Mouse (Mus musculus) gastrocnemius, adult 2 months (tissue): ENCODE data around the gene Olfr622. TPM values are rescaled to one million over a fixed set of nuclear protein-coding genes. Genes with fewer than 3 reads are reported as not detected.

Source experiments
- DNase-seq: peaks from one replicate; pipeline ENCODE4 v3.0.0; 2022
- H3K27ac ChIP-seq: fragments of 200-600 bp; 2 replicates; pipeline ENCODE4 v1.8.1; 2022; ENCODE audit warnings: mild to moderate bottlenecking
- H3K4me3 ChIP-seq: fragments of 200-600 bp; 2 replicates; pipeline ENCODE4 v1.8.1; 2022; ENCODE audit warnings: mild to moderate bottlenecking, moderate library complexity
- CTCF ChIP-seq: fragments of 200-600 bp; IDR thresholded peaks from 2 replicates; pipeline ENCODE4 v1.8.1; 2022; ENCODE audit warnings: antibody characterized with exemption, mild to moderate bottlenecking, moderate library complexity
- intact Hi-C: fragments of 180-260 bp; cut with DNase I; formaldehyde crosslinking; loops from one replicate; pipeline ENCODE4 v1.15.1; 2025
- long read RNA-seq, 2 experiments: library from polyadenylated mRNA; stranded (forward); transcript quantifications; one replicate each; pipeline ENCODE4 v2.0.0; 2021
- total RNA-seq, 2 experiments: library from RNA; stranded (reverse); gene quantifications; 2 replicates each; pipeline ENCODE4 v1.2.3; 2021

Olfr622 gene
- not detected for total RNA-seq
- long read RNA-seq, experiment 1: 0 reads
- long read RNA-seq, experiment 2: 0 reads

GRCm38 (mm10) chr7:103642602-103643001 lies at the start of gene Olfr622:
TSS of gene Olfr622 (minus strand) at chr7:103642702.
- intact Hi-C loops: no loop called here
- no peak for TF ChIP-seq CTCF
- Histone ChIP-seq H3K4me3 (no peak within 1 kb of the TSS), H3K27ac (no peak within 1 kb of the TSS)
- DNase-seq: no peak

GRCm38 (mm10) chr7:103682420-103682819 lies 39.9 kb upstream of the Olfr622 start, which contains the start of gene Olfr625-ps1:
TSS of gene Olfr625-ps1 (plus strand) at chr7:103682720.
- intact Hi-C loops: no loop called here
- no peak within 1 kb of the TSS for H3K27ac ChIP-seq
- H3K4me3 ChIP-seq: no peak within 1 kb of the TSS
- DNase-seq: no peak
- no peak for TF ChIP-seq CTCF

GRCm38 (mm10) chr7:103671091-103671490 lies 28.6 kb upstream of the Olfr622 start, which contains the start of gene Olfr624:
TSS of gene Olfr624 (minus strand) at chr7:103671191.
- no peak within 1 kb of the TSS for H3K27ac ChIP-seq
- TF ChIP-seq CTCF: no peak
- intact Hi-C loops: no loop called here
- no peak for DNase-seq
- no peak within 1 kb of the TSS for H3K4me3 ChIP-seq

GRCm38 (mm10) chr7:103663598-103663997 lies 21.1 kb upstream of the Olfr622 start, which contains the start of gene Olfr623:
TSS of gene Olfr623 (minus strand) at chr7:103663698.
- intact Hi-C loops: no loop called here
- TF ChIP-seq CTCF: no peak
- Histone ChIP-seq H3K27ac (no peak within 1 kb of the TSS), H3K4me3 (no peak within 1 kb of the TSS)
- DNase-seq: no peak

GRCm38 (mm10) chr7:103644070-103644469 lies 1.6 kb upstream of the Olfr622 start:
- Histone ChIP-seq H3K4me3 (no peak overlapping the region), H3K27ac (no peak overlapping the region)
- DNase-seq: no peak
- intact Hi-C loops: no loop called here
- TF ChIP-seq CTCF: no peak

GRCm38 (mm10) chr7:103636795-103637194 lies 5.7 kb downstream of the Olfr622 start:
- no peak overlapping the region for H3K4me3 ChIP-seq
- TF ChIP-seq CTCF: no peak
- no peak overlapping the region for H3K27ac ChIP-seq
- intact Hi-C loops: no loop called here
- DNase-seq: no peak

GRCm38 (mm10) chr7:103612434-103612833 lies 30.1 kb downstream of the Olfr622 start, which contains the start of gene Olfr620:
TSS of gene Olfr620 (minus strand) at chr7:103612534.
- no peak for DNase-seq
- intact Hi-C loops: no loop called here
- Histone ChIP-seq H3K4me3 (no peak within 1 kb of the TSS), H3K27ac (no peak within 1 kb of the TSS)
- no peak for TF ChIP-seq CTCF

GRCm38 (mm10) chr7:103607425-103607824 lies 35.1 kb downstream of the Olfr622 start:
- intact Hi-C loops: no loop called here
- no peak for TF ChIP-seq CTCF
- Histone ChIP-seq H3K4me3 (no peak overlapping the region), H3K27ac (no peak overlapping the region)
- no peak for DNase-seq

- no peak within 1 kb of the TSS for H3K4me3 ChIP-seq
- no peak for TF ChIP-seq CTCF
- intact Hi-C loops: no loop called here
These were observed 42.2 kb downstream of the Olfr622 start, which contains the start of gene Olfr619 for GRCm38 (mm10) chr7:103600275-103600674. TSS of gene Olfr619 (plus strand) at chr7:103600575.

GRCm38 (mm10) chr7:103589803-103590202 lies 52.7 kb downstream of the Olfr622 start, which contains the start of gene Olfr618:
TSS of gene Olfr618 (plus strand) at chr7:103590103.
- no peak within 1 kb of the TSS for H3K27ac ChIP-seq
- intact Hi-C loops: no loop called here
- no peak within 1 kb of the TSS for H3K4me3 ChIP-seq
- no peak for TF ChIP-seq CTCF
- DNase-seq: no peak

More at GRCm38 (mm10) chr7:103600275-103600674, 42.2 kb downstream of the Olfr622 start, which contains the start of gene Olfr619:
- H3K27ac ChIP-seq: no peak within 1 kb of the TSS
- no peak for DNase-seq

Other genes starting within 250 kb of the Olfr622 start
- not detected for gene Usp17lc, start 227.6 kb downstream of the Olfr622 start, total RNA-seq
- not detected for gene Olfr605, start 197.3 kb downstream of the Olfr622 start, total RNA-seq
- gene Olfr606, start 193.7 kb downstream of the Olfr622 start, total RNA-seq: not detected
- not detected for gene Olfr607, start 178.6 kb downstream of the Olfr622 start, total RNA-seq
- gene Olfr608, start 172.8 kb downstream of the Olfr622 start, total RNA-seq: not detected
- not detected for gene Olfr609, start 144.6 kb downstream of the Olfr622 start, total RNA-seq
- gene Olfr610, start 130.6 kb downstream of the Olfr622 start, total RNA-seq: not detected
- not detected for gene Olfr611, start 121.9 kb downstream of the Olfr622 start, total RNA-seq
- not detected for gene Olfr612, start 100.0 kb downstream of the Olfr622 start, total RNA-seq
- not detected for gene Olfr613, start 94.6 kb downstream of the Olfr622 start, total RNA-seq
- gene Olfr615, start 86.6 kb downstream of the Olfr622 start, total RNA-seq: not detected
- not detected for gene Olfr616, start 73.6 kb downstream of the Olfr622 start, total RNA-seq
- gene Olfr617, start 69.6 kb downstream of the Olfr622 start, total RNA-seq: not detected
- gene Olfr618, start 52.6 kb downstream of the Olfr622 start, total RNA-seq: not detected
- gene Olfr619, start 42.1 kb downstream of the Olfr622 start, total RNA-seq: not detected
- not detected for gene Olfr620, start 30.2 kb downstream of the Olfr622 start, total RNA-seq
- not detected for gene Olfr623, start 21.0 kb upstream of the Olfr622 start, total RNA-seq
- not detected for gene Olfr624, start 28.5 kb upstream of the Olfr622 start, total RNA-seq
- not detected for gene Olfr625-ps1, start 40.0 kb upstream of the Olfr622 start, total RNA-seq
- not detected for gene Olfr243, start 72.0 kb upstream of the Olfr622 start, total RNA-seq
- gene Olfr628, start 87.7 kb upstream of the Olfr622 start, total RNA-seq: not detected
- not detected for gene Olfr629, start 102.2 kb upstream of the Olfr622 start, total RNA-seq
- not detected for gene Olfr630, start 114.6 kb upstream of the Olfr622 start, total RNA-seq
- not detected for gene Olfr69, start 128.9 kb upstream of the Olfr622 start, total RNA-seq
- gene Olfr68, start 137.0 kb upstream of the Olfr622 start, total RNA-seq: not detected
- not detected for gene Olfr67, start 149.1 kb upstream of the Olfr622 start, total RNA-seq
- 10 to 100 TPM; 20.6 to 29.2 TPM for gene Hbb-bt, start 171.3 kb upstream of the Olfr622 start, total RNA-seq
- 100 to 1,000 TPM; 210 to 301 TPM for gene Hbb-bs, start 185.4 kb upstream of the Olfr622 start, total RNA-seq
- gene Hbb-bh2, start 197.8 kb upstream of the Olfr622 start, total RNA-seq: not detected
- not detected for gene Hbb-bh1, start 200.5 kb upstream of the Olfr622 start, total RNA-seq
- gene Hbb-y, start 210.5 kb upstream of the Olfr622 start, total RNA-seq: not detected
- gene Olfr66, start 243.6 kb upstream of the Olfr622 start, total RNA-seq: not detected